Mouse (Mus musculus) gastrocnemius, postnatal 36 days (tissue): ENCODE data around the gene Rgp1. TPM values are rescaled to one million over a fixed set of nuclear protein-coding genes. Genes with fewer than 3 reads are reported as not detected.
"Not testable (repeated sequence)": the region's sequence is repeated elsewhere in the genome, so short reads cannot be mapped to it uniquely, and the experiment has no call there.

Experiments used
- DNase-seq, 2 experiments: peaks; one replicate each; pipeline ENCODE4 v3.0.0; 2022
- intact Hi-C: fragments of 180-260 bp; cut with DNase I; formaldehyde crosslinking; loops from one replicate; pipeline ENCODE4 v1.15.1; 2025
- total RNA-seq, 2 experiments: library from RNA; stranded (reverse); gene quantifications; 2 replicates each; pipeline ENCODE4 v1.2.3; 2021

The Rgp1 gene
- total RNA-seq, 2 experiments from 2014 or later: 17.6 to 20.7 TPM

- intact Hi-C loops: no loop called here
These were observed 9.2 kb downstream of the Rgp1 start for GRCm38 (mm10) chr4:43587681-43588080.

DNA sequence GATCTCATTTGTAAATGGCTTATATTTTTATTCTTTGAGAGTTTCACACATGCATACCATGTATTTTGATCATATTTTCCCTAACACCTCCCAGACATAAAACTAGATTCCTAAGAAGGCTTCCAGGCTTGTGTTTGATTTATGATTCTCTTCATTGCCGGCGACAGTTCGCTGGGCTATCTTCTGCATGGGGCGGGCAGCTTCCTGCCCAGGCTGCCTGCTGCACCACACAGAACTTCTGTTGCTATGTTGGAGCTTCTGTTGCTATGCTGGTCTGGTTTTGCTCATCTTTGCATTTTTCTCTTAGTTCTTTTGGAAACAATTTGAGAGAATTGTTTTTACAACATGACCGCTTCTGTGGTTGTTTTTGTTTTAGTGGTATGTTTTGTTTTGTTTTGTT, 13.0 kb downstream of the Rgp1 start:
- DNase-seq: no peak
- intact Hi-C loops: no loop called here

More at GRCm38 (mm10) chr4:43587681-43588080, 9.2 kb downstream of the Rgp1 start:
- DNase-seq: no peak

DNA sequence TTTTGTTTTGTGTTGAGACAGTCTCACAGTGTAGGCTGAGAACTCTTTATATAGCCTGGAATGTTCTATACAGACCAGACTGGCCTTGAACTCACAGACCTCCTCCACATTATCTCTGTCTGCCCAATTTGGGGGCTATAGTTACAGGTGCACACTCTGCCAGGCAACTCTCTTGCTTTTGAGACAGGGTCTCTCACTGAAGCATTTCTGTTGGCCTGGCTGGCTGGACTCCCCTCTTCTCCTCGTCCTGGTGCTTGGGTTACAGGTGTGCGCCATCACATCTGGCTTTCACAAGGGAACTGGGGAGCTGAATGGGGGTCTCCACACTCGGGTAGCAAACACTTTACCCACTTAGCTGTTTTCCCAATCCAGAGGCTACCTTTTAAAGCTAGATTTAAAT, 13.4 kb downstream of the Rgp1 start:
- intact Hi-C loops: no loop called here
- no peak for DNase-seq

DNA sequence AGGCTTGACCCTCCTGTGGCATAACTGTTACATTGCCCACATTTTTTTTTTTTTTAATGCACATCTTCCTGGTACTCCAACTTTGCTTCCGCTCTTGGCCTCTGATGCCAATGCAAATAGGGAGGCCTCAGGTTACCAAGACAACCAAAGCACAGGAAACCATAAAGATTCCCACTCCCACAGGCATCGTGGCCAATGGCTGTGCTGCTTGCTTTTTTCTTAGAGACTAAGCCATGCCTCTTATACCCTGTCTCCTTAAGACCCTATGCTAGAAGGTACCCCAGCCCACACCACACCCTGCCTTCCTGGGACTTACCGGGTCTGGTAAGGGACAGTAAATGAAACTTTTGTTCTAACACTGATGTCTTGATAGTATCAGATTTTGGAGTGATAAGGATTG, 14.9 kb downstream of the Rgp1 start:
- intact Hi-C loops: no loop called here
- DNase-seq: no peak

- DNase-seq, intact Hi-C loops: not testable (repeated sequence)
These were observed 18.1 kb downstream of the Rgp1 start for GRCm38 (mm10) chr4:43596597-43596996.

DNA sequence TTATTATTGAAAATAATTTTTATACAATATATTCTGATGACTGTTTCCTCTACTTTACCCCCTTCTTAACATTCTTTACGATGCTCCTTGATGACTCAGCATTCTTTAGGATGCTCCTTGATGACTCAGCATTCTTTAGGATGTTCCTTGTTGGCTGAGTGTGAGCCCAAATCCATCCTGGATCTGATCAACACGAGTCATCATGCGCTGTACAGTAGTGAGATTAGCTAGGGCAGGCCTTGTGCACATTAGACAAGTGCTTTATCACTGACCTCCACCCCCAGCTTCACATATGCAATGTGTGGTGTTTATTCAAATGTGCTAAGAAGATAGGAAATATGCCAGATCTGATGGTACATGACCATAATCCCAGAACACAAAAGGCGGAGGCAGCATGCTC, 19.7 kb downstream of the Rgp1 start:
- DNase-seq: no peak
- intact Hi-C loops: no loop called here

DNA sequence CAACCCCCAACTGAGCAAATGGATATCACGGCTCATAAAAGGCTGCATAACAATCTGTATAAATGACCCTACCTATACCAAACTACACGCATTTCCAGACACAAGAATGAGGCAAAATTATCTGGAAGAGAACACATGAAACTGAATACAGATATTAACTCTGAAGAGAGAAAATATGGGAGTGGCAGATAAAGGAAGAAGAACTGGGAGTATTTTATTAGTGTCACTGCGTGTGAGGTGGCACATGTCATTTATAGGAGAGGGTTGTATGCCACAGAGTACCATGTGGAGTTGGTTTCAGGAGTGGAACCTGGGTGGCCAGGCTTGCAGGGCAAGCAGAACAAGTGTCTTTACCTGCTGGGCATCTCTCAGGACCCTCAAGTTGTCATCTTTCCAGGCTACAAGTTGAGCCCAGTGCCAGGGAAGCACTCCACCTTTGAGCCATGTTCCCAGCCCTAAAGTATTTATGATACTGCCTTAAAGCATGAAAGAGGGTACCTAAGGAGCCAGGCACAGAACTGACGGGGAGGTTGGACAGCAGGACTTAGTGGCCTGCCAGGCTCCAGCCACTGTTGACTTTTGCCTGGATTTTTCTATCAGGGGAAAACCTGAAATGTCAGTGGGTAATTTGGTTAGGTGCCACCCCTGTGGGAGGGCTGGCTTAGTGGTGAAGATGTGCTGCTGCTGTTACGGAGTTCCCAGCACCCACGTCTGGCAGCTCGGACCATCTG, 20.3 kb downstream of the Rgp1 start:
- intact Hi-C loops: no loop called here
- no peak for DNase-seq

GRCm38 (mm10) chr4:43600195-43600934, 21.9 kb downstream of the Rgp1 start:
- DNase-seq: no peak
- intact Hi-C loops: no loop called here

GRCm38 (mm10) chr4:43604099-43604498, 25.6 kb downstream of the Rgp1 start:
- intact Hi-C loops: no loop called here
- DNase-seq: no peak

DNA sequence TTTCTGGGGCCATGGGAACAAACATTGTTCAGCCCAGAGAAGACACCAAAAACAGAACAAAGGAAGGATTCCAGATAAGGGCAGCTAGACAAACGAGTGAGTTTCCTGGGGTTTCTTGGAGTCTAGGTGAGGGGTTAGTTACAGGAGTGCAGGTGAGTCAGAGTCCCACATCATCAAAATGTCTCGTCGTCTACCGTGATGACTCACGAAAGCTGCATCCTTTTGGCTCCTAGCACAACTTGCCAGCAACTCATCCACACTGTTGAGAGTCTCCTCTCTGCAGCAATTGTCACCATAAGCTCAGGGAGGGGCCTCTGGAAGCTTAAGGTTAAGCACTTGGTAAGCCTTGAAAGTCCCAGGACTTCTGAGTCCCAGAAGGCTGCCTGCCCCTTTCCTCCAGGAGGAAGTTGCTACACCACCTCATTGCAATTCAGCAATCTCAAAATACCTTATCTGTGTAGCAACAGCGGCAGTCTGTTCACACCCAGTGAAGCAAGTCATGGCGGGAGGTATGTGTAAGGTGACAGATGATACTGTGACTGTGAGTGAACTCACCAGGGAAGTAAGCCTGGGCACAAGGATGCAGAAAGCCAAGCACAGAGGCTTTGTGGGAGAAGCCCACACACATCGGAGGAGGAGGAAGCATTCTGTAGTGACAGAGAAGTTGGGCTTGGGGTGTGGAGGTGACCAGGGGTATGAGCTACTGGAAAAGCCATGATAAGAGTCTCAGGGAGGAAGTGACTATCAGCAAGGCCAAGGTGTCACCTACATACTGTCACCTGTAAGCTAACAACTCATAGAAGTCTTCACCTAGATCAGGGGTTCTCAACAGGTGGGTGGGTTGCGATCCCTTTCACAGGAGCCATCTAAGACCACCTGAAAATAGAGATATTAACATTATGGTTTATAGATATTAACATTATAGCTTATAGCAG, 26.5 kb downstream of the Rgp1 start:
- intact Hi-C loops: no loop called here

GRCm38 (mm10) chr4:43612534-43612933, 34.0 kb downstream of the Rgp1 start:
- DNase-seq: no peak
- intact Hi-C loops: no loop called here

More for the DNA sequence above, 26.5 kb downstream of the Rgp1 start:
- no peak for DNase-seq

DNA sequence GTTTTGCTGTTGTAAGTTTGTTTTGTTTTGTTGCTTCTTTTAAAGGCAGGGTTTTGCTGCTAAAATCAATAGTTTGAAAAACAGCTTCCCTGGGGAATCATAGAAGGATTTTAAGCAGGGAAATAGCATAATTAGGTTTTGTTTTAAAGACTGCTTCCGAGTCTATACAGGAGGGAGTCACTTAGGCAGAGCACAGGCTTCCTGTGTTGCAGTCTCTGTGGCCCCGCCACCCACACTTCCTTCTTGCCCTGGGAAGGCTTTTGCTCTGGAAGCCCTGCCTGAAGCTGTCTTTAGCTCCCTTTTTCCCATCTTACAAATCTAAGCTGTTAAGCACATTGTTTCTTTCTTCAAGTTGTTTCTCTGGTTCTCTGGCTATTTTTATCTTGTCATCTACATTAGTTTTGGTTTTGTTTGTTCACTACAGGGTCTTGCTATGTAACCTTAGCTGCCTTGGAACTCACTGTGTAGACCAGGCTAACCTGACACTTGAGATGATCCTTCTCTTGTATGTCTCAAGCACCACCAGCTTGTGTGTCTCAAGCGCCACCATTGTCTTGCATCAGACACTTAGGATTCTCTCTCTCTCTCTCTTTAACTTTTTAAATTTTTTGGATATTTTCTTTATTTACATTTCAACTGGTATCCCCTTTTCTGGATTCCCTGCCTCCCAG, 34.7 kb downstream of the Rgp1 start:
- no peak for DNase-seq
- intact Hi-C loops: no loop called here

DNA sequence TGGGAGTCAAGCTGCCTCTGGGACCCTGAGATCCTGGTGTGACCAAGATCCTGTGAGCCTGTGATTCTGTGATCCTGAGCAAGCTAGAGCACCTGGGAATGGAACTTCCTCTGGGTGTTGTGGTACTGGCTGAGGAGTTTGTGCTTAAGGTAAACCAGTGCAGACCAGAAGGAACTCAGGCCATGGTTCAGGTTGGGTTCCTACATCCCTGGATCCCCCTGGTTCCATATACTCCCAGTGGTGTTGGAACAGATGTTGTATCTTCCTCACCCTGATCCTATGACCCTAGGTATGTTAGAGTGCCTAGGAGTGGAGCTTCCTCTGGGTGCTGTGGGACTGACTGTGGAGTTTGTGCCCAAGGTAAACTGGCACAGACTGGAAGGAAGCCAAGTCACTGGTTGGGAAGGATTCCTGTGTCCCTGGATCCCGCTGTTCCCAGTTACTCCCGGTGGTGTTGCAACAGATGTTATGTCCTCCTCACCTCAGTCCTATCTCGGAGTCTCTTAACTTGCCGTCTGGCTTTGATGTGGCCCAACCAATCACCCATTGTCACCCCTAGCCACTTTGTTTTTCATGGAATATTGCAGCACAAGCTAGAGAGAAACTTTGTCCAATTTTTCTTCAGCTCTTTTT, 41.7 kb downstream of the Rgp1 start:
- intact Hi-C loops: no loop called here
- no peak for DNase-seq

DNA sequence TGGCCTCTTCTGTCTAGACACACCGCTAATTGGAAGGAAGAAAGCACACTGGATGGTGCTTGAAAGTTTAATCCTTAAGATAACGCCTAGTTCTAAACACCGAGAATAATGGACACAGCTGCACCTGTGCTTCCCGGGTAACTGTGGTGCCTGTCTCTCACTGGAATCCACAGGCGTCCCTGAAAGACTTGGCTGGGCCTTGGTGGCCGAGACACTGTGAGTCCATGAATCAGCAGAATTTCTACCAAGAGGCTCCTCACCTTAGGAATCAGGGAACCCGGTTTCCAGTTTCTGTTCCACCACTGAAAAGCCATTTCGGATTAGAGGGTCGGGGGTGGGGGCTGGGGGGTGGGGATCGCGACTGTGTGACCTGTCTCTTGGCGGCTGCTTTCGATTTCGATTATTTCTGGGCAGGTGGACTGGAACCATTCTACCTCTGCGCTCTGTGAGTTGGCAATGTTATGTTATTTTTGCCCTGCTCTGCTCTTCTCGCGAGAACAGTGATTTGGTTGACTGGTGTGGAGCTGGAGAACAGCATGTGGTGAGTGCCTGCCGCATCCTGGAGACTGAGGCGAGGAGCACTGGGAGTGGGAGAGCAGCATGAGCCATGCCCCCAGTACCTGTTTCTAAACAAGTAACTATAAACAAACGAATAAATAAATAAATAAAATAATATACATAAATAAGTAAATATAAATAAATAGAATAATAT, 50.7 kb downstream of the Rgp1 start:
- intact Hi-C loops: no loop called here
- peak in 1 of 2 experiments; percentile 9 for DNase-seq

DNA sequence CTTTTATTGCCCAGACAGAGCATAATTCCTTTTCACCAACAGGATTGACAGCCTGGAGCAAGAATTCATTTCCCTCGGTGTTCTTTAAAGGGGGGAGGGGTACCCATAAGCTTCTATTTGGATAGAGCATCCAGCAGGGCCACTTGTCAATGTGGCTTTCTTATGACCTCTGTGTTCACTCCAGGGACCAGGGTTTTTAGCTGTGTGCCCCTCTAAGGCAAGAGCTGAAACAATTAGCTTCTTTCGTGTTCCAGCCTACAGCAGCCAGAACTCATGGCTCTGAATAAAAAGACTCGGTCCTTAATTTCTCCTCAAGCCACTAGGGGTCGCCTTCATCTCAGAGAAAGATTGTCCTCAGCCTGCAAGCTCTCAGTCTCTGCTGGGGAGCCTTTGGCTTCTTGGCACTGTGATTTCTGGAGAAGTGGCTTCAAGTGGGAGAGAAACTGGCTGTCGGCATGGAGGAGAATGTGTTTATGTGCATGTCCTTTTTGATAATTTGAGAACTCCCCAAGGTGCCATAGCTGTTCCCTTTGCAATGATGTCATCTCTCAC, 51.6 kb downstream of the Rgp1 start:
- intact Hi-C loops: loop anchor here (1.0 to 10.0 kb wide), 2 partner anchors 82 to 235 kb away; no protein-coding TSS in a partner anchor
- peak; percentile 36 to 58 for DNase-seq

DNA sequence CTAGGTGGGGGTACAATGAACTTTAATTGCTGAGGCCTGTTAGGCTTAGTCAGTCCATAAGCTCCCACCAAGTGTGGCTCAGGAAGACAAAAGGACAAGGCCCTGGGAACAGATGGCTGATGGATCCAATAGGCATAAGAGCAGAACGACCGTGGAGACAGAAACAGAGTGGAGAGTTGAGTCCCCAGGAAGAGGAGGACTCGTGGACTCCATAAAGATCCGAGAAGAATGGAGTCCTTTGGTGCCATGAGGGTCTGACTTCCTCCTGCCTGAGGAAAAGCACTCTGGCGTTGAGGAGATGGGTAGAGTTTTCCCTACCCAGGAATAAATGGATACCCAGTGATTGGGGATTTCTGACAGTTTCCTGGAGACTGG, 52.1 kb downstream of the Rgp1 start:
- DNase-seq: peak in 1 of 2 experiments; percentile 26
- intact Hi-C loops: loop anchor here (1.0 to 10.0 kb wide), 2 partner anchors 82 to 234 kb away; no protein-coding TSS in a partner anchor

- intact Hi-C loops: loop anchor here (10.0 kb wide), 1 partner anchor 234 kb away; no protein-coding TSS in a partner anchor
- peak; percentile 45 to 62 for DNase-seq
These were observed 52.8 kb downstream of the Rgp1 start, which contains the start of gene Npr2 for GRCm38 (mm10) chr4:43631046-43631955. Npr2 (plus strand) TSS chr4:43631935.
